ENCODE assay signal across 17 mouse cellular contexts in genomic region chr13:100494370-100494769, GRCm38 (mm10). TPM values are rescaled to one million over a fixed set of nuclear protein-coding genes. Genes with fewer than 3 reads are reported as not detected.
DNase-seq lines count a peak whose midpoint lies in the region; ATAC-seq and TF ChIP-seq lines count a peak whose summit lies in the region.
"Not testable (repeated sequence)": the region's sequence is repeated elsewhere in the genome, so short reads cannot be mapped to it uniquely, and the experiment has no call there.
"Had no signal": no experiment of that assay in that cellular context is flagged by ENCODE, and none has a peak within 500 bp of the region (broad histone marks: within the 10 kb centered on the region; RNA-seq: fewer than 3 reads in every experiment).

No protein-coding gene starts in this region.

- 65% methylated on average over 8 of the region's 8 CpGs for WGBS in kidney, postnatal 0 days
- WGBS in liver, postnatal 0 days (ENCODE audit: insufficient replicate concordance) = 72% methylated on average over 8 of the region's 8 CpGs

- peak; percentile 69 for DNase-seq in R1 (ENCODE audit: low read depth, low spot score)
- DNase-seq in gastrocnemius, adult 2 months; kidney, postnatal 0 days (ENCODE audit: low spot score): not testable (repeated sequence)
- DNase-seq in liver, postnatal 0 days = peak; percentile 21
- DNase-seq in retina, postnatal 1 day = peak; percentile 2
- peak; percentile 43 for DNase-seq in thymus, postnatal 4 days

- not testable (repeated sequence) for ATAC-seq in kidney, postnatal 0 days (replicated peaks; ENCODE audit: low FRiP score, low read depth); liver, postnatal 0 days

- H3K4me2 ChIP-seq in kidney, postnatal 0 days (ENCODE audit: low read length); liver, postnatal 0 days (ENCODE audit: low read depth, low read length): not testable (repeated sequence)

- not testable (repeated sequence) for H3K36me3 ChIP-seq in E14TG2a.4 (ENCODE audit: insufficient read depth, low read length); kidney, postnatal 0 days (ENCODE audit: insufficient read depth, low read length); liver, postnatal 0 days (replicated peaks; ENCODE audit: insufficient read depth, low read length)

- H3K4me3 ChIP-seq in E14TG2a.4 (replicated peaks; ENCODE audit: low read length); gastrocnemius, adult 2 months; kidney, postnatal 0 days (replicated peaks; ENCODE audit: low read depth, low read length); liver, postnatal 0 days (ENCODE audit: low read depth, low read length): not testable (repeated sequence)

- TF ChIP-seq EP300 in liver, postnatal 0 days (IDR thresholded peaks at IDR 0.05; ENCODE audit: low read depth) = not testable (repeated sequence)

- H3K27ac ChIP-seq in gastrocnemius, adult 2 months; kidney, postnatal 0 days; liver, postnatal 0 days (ENCODE audit: low read depth): not testable (repeated sequence)

- not testable (repeated sequence) for H3K9ac ChIP-seq in kidney, postnatal 0 days (ENCODE audit: low read depth, low read length); liver, postnatal 0 days (replicated peaks)

- peaks cover 10% of the 10 kb centered on the region for H3K4me1 ChIP-seq in E14TG2a.4 (replicated peaks; ENCODE audit: low read depth, low read length)
- H3K4me1 ChIP-seq in kidney, postnatal 0 days (replicated peaks; ENCODE audit: insufficient read depth, low read length) = not testable (repeated sequence)
- peaks cover 20% of the 10 kb centered on the region for H3K4me1 ChIP-seq in liver, postnatal 0 days (ENCODE audit: insufficient read depth)

- TF ChIP-seq CTCF in E14TG2a.4 (conservative IDR thresholded peaks at IDR 0.05; ENCODE audit: low read length) = peak; percentile 35
- TF ChIP-seq CTCF in gastrocnemius, adult 2 months (IDR thresholded peaks at IDR 0.05) = peak; percentile 4; the same call in 1 of the 2 replicates
- TF ChIP-seq CTCF in kidney, postnatal 0 days (IDR thresholded peaks at IDR 0.05; ENCODE audit: low read depth) = peak; percentile 48
- TF ChIP-seq CTCF in liver, postnatal 0 days (IDR thresholded peaks at IDR 0.05; ENCODE audit: low read depth) = peak; percentile 25; the same call in 1 of the 2 replicates

- intact Hi-C loops in gastrocnemius, adult 2 months (cut with DNase I) = loop anchor here (5.0 to 10.0 kb wide), 3 partner anchors 120 to 338 kb away; partner anchors contain the start of genes Marveld2 and Slc30a5

- not testable (repeated sequence) for H3K27me3 ChIP-seq in E14TG2a.4 (ENCODE audit: insufficient read depth, low read length); kidney, postnatal 0 days (ENCODE audit: insufficient read depth, low read length); liver, postnatal 0 days (ENCODE audit: insufficient read depth, low read length)

- H3K9me3 ChIP-seq in E14TG2a.4 (ENCODE audit: low read length); kidney, postnatal 0 days (replicated peaks; ENCODE audit: low read length); liver, postnatal 0 days (ENCODE audit: low read length): not testable (repeated sequence)

RNA-seq across cellular contexts. Expression of gene Gtf2h2, which starts 2.0 kb away (rescaled TPM):
- 10 to 100 TPM; 20.7 to 22.4 TPM for total RNA-seq in gastrocnemius, adult 2 months (2021)
- polyA plus RNA-seq in kidney, postnatal 0 days (2015; fragmentation: Nextera tagmentation; extraction: Ambion mirVana) = 66.3 and 67.9 TPM in 2 replicates
- polyA plus RNA-seq in liver, postnatal 0 days (2015; fragmentation: Nextera tagmentation; extraction: Ambion mirVana) = 13.4 and 14.7 TPM in 2 replicates

RNA-seq across cellular contexts. Expression of gene Naip1, which starts 41.7 kb away (rescaled TPM):
- not detected for total RNA-seq in gastrocnemius, adult 2 months (2021)
- not detected in 2 replicates for polyA plus RNA-seq in kidney, postnatal 0 days (2015; fragmentation: Nextera tagmentation; extraction: Ambion mirVana)
- polyA plus RNA-seq in liver, postnatal 0 days (2015; fragmentation: Nextera tagmentation; extraction: Ambion mirVana) = 0.04 TPM in 2 replicates
- total RNA-seq: gastrocnemius, postnatal 25 days; megakaryocyte-erythroid progenitor cell, adult 5-6 weeks had no signal
- polyA plus RNA-seq: embryonic facial prominence, embryonic 11.5 days; forebrain, embryonic 10.5 days; forebrain, embryonic 16.5 days; heart, embryonic 13.5 days; hindbrain, embryonic 11.5 days; limb, embryonic 11.5 days; liver, embryonic 11.5 days; midbrain, embryonic 14.5 days had no signal

RNA-seq across cellular contexts. Expression of gene Ocln, which starts 58.1 kb away (rescaled TPM):
- under 1 TPM in 1 of 2 experiments, not detected in 1; 0.15 TPM for total RNA-seq in gastrocnemius, adult 2 months (2021)
- 35.3 and 37.8 TPM in 2 replicates for polyA plus RNA-seq in kidney, postnatal 0 days (2015; fragmentation: Nextera tagmentation; extraction: Ambion mirVana)
- polyA plus RNA-seq in liver, postnatal 0 days (2015; fragmentation: Nextera tagmentation; extraction: Ambion mirVana) = 11.2 and 14.6 TPM in 2 replicates
- total RNA-seq: megakaryocyte-erythroid progenitor cell, adult 5-6 weeks had no signal
